In genomic region chr5:63821860-63822259, GRCm38 (mm10) we compare ENCODE assay signal across 16 mouse cellular contexts. TPM values are rescaled to one million over a fixed set of nuclear protein-coding genes. Genes with fewer than 3 reads are reported as not detected.
A peak's percentile ranks its signal among the peaks of the same experiment; 100 is the strongest.
DNase-seq lines count a peak whose midpoint lies in the region; ATAC-seq and TF ChIP-seq lines count a peak whose summit lies in the region.
"Had no signal": no experiment of that assay in that cellular context is flagged by ENCODE, and none has a peak within 500 bp of the region (broad histone marks: within the 10 kb centered on the region; RNA-seq: fewer than 3 reads in every experiment).

No protein-coding gene starts in this region.

- peaks cover 10% of the 10 kb centered on the region for H3K4me1 ChIP-seq in heart, embryonic 15.5 days (replicated peaks)
- H3K4me1 ChIP-seq in lung, embryonic 16.5 days (replicated peaks; ENCODE audit: control insufficient read depth, insufficient read depth, low read length), result peaks cover 35% of the 10 kb centered on the region
- peaks cover 38% of the 10 kb centered on the region for H3K4me1 ChIP-seq in liver, embryonic 16.5 days (ENCODE audit: control insufficient read depth, low read depth, low read length)
- H3K4me1 ChIP-seq in stomach, postnatal 0 days (replicated peaks; ENCODE audit: control insufficient read depth, insufficient read depth), result 0 out of 2 replicates have a peak, but pooled peaks cover 2% of the 10 kb centered on the region
- H3K4me1 ChIP-seq: midbrain, embryonic 12.5 days; neural tube, embryonic 13.5 days had no signal

- TF ChIP-seq EP300 in stomach, postnatal 0 days (optimal IDR thresholded peaks at IDR 0.05), result no peak

- ATAC-seq in heart, embryonic 15.5 days (replicated peaks; ENCODE audit: insufficient number of reproducible peaks, insufficient read depth, low FRiP score, low read depth), result peak; percentile 72
- ATAC-seq in lung, embryonic 16.5 days (ENCODE audit: low read depth), result no peak
- ATAC-seq in liver, embryonic 16.5 days (ENCODE audit: low read depth), result peak; percentile 76
- ATAC-seq in stomach, postnatal 0 days (ENCODE audit: low FRiP score, low TSS enrichment), result peak; percentile 68
- ATAC-seq: forebrain, embryonic 14.5 days had no signal

- H3K9me3 ChIP-seq in heart, embryonic 15.5 days (replicated peaks), result no peaks in the 10 kb centered on the region
- no peaks in the 10 kb centered on the region for H3K9me3 ChIP-seq in lung, embryonic 16.5 days (ENCODE audit: control insufficient read depth, low read length)
- no peaks in the 10 kb centered on the region for H3K9me3 ChIP-seq in liver, embryonic 16.5 days (replicated peaks; ENCODE audit: control insufficient read depth, low read length)
- H3K9me3 ChIP-seq in stomach, postnatal 0 days (ENCODE audit: control insufficient read depth, low read length), result no peaks in the 10 kb centered on the region
- H3K9me3 ChIP-seq: limb, embryonic 12.5 days; midbrain, embryonic 12.5 days; neural tube, embryonic 13.5 days had no signal

- 31% methylated on average over 8 of the region's 8 CpGs for WGBS in heart, embryonic 15.5 days
- 32% methylated on average over 8 of the region's 8 CpGs for WGBS in lung, embryonic 16.5 days
- WGBS in liver, embryonic 16.5 days (ENCODE audit: insufficient replicate concordance), result 28% methylated on average over 8 of the region's 8 CpGs
- WGBS in stomach, postnatal 0 days, result 43% methylated on average over 8 of the region's 8 CpGs

- H3K4me2 ChIP-seq in heart, embryonic 15.5 days, result no peak overlapping the region
- H3K4me2 ChIP-seq in lung, embryonic 16.5 days (ENCODE audit: low read depth, low read length), result no peak overlapping the region
- no peak overlapping the region for H3K4me2 ChIP-seq in liver, embryonic 16.5 days (ENCODE audit: low read depth, low read length)
- H3K4me2 ChIP-seq in stomach, postnatal 0 days (replicated peaks; ENCODE audit: low read depth), result no peak overlapping the region
- H3K4me2 ChIP-seq: limb, embryonic 12.5 days; midbrain, embryonic 12.5 days; neural tube, embryonic 13.5 days had no signal

- no peak overlapping the region for H3K4me3 ChIP-seq in heart, embryonic 15.5 days
- H3K4me3 ChIP-seq in lung, embryonic 16.5 days (ENCODE audit: low read length), result no peak overlapping the region
- H3K4me3 ChIP-seq in liver, embryonic 16.5 days (ENCODE audit: low read depth, low read length), result no peak overlapping the region
- no peak overlapping the region for H3K4me3 ChIP-seq in stomach, postnatal 0 days (ENCODE audit: low read depth, low read length)
- H3K4me3 ChIP-seq: erythroblast, embryonic 14.5 days; left cerebral cortex, adult 2 months; limb, embryonic 12.5 days; midbrain, embryonic 12.5 days; neural tube, embryonic 13.5 days had no signal

- intact Hi-C loops in heart, postnatal 36 days (cut with DNase I), result no loop called here

- H3K27me3 ChIP-seq in heart, embryonic 15.5 days, result no peaks in the 10 kb centered on the region
- no peaks in the 10 kb centered on the region for H3K27me3 ChIP-seq in lung, embryonic 16.5 days (ENCODE audit: control insufficient read depth, insufficient read depth, low read depth, low read length)
- no peaks in the 10 kb centered on the region for H3K27me3 ChIP-seq in liver, embryonic 16.5 days (ENCODE audit: control insufficient read depth, insufficient read depth, low read depth, low read length)
- H3K27me3 ChIP-seq in stomach, postnatal 0 days (ENCODE audit: control insufficient read depth, insufficient read depth, low read length), result no peaks in the 10 kb centered on the region
- H3K27me3 ChIP-seq: limb, embryonic 12.5 days; midbrain, embryonic 12.5 days; neural tube, embryonic 13.5 days had no signal

- H3K36me3 ChIP-seq in heart, embryonic 15.5 days, result no peaks in the 10 kb centered on the region
- no peaks in the 10 kb centered on the region for H3K36me3 ChIP-seq in lung, embryonic 16.5 days (ENCODE audit: control insufficient read depth, insufficient read depth, low read length)
- no peaks in the 10 kb centered on the region for H3K36me3 ChIP-seq in liver, embryonic 16.5 days (ENCODE audit: control insufficient read depth, insufficient read depth)
- no peaks in the 10 kb centered on the region for H3K36me3 ChIP-seq in stomach, postnatal 0 days (ENCODE audit: control insufficient read depth, insufficient read depth, low read length)
- H3K36me3 ChIP-seq: limb, embryonic 12.5 days; midbrain, embryonic 12.5 days; neural tube, embryonic 13.5 days had no signal

- H3K27ac ChIP-seq in heart, embryonic 15.5 days, result no peak overlapping the region
- peak overlapping the region; percentile 57 for H3K27ac ChIP-seq in lung, embryonic 16.5 days (ENCODE audit: low read length)
- H3K27ac ChIP-seq in liver, embryonic 16.5 days (ENCODE audit: low read length), result peak overlapping the region; percentile 20
- peak overlapping the region; percentile 76 for H3K27ac ChIP-seq in stomach, postnatal 0 days (replicated peaks)
- H3K27ac ChIP-seq: left cerebral cortex, adult 2 months; limb, embryonic 12.5 days; midbrain, embryonic 12.5 days; neural tube, embryonic 13.5 days had no signal

- no peak for DNase-seq in heart, postnatal 36 days
- no peak for DNase-seq in lung, postnatal 4 days
- peak; percentile 58 for DNase-seq in stomach, postnatal 0 days (ENCODE audit: low spot score)
- DNase-seq in urinary bladder, adult 2 months (ENCODE audit: low spot score), result no peak
- DNase-seq in testis, postnatal 10 days (ENCODE audit: low spot score), result no peak
- DNase-seq: cerebellum, adult 8-10 months had no signal

- H3K9ac ChIP-seq in heart, embryonic 15.5 days, result no peak overlapping the region
- H3K9ac ChIP-seq in lung, embryonic 16.5 days (ENCODE audit: low read length), result no peak overlapping the region
- no peak overlapping the region for H3K9ac ChIP-seq in liver, embryonic 16.5 days (ENCODE audit: low read depth, low read length)
- H3K9ac ChIP-seq in stomach, postnatal 0 days (ENCODE audit: low read length), result no peak overlapping the region
- H3K9ac ChIP-seq: limb, embryonic 12.5 days; midbrain, embryonic 12.5 days; neural tube, embryonic 13.5 days had no signal

- no peak for TF ChIP-seq CTCF in stomach, postnatal 0 days (IDR thresholded peaks at IDR 0.05; ENCODE audit: low read depth)

RNA-seq across cellular contexts. Expression of gene 0610040J01Rik, which starts 9.7 kb away (rescaled TPM):
- polyA plus RNA-seq in heart, embryonic 15.5 days (2015; fragmentation: Nextera tagmentation; extraction: Ambion mirVana), result 1.4 and 3.3 TPM in 2 replicates
- total RNA-seq in heart, postnatal 36 days (2021), result 1 to 10 TPM; 2.1 to 2.7 TPM
- polyA plus RNA-seq in lung, embryonic 16.5 days (2015; fragmentation: Nextera tagmentation; extraction: Ambion mirVana), result 26.7 and 27.7 TPM in 2 replicates
- polyA plus RNA-seq in liver, embryonic 16.5 days (2015; fragmentation: Nextera tagmentation; extraction: Ambion mirVana), result 22.7 and 25.6 TPM in 2 replicates
- polyA plus RNA-seq in stomach, postnatal 0 days (2015; fragmentation: Nextera tagmentation; extraction: Ambion mirVana), result 53.8 and 56.2 TPM in 2 replicates
- polyA plus RNA-seq in urinary bladder, adult 2 months (2012; rRNA removed), result 16.1 and 17.0 TPM in 2 replicates
- total RNA-seq: hematopoietic stem cell, adult 5-6 weeks had no signal
